Mouse (Mus musculus) stomach, embryonic 15.5 days (tissue): ENCODE measurements at regions not wholly inside any gene's neighbourhood (a gene's known extent, or its start where the extent isn't known, plus 50 kb on each side); places are given as distances from the start of the nearest gene placed in this dataset.

ENCODE experiments used
- ATAC-seq: fragments of 200-750 bp; cut with Nextera tagmentation; 2 replicates; pipeline ENCODE4 v1.8.0; 2017; ENCODE audit warnings: low read depth, moderate number of reproducible peaks, moderate TSS enrichment; ENCODE audit not compliant: insufficient read depth, low FRiP score
- H3K27ac ChIP-seq: fragments of 300-500 bp; sonication (generic); 2 replicates; pipeline ENCODE4 v1.5.1; 2015; ENCODE audit warnings: mild to moderate bottlenecking, inconsistent platforms
- H3K27me3 ChIP-seq: fragments of 300-500 bp; sonication (generic); replicated peaks from 2 replicates; pipeline ENCODE4 v1.6.1; 2015; ENCODE audit warnings: inconsistent platforms
- H3K36me3 ChIP-seq: fragments of 300-500 bp; sonication (generic); 2 replicates; pipeline ENCODE4 v1.6.1; 2015; ENCODE audit warnings: inconsistent platforms
- H3K4me1 ChIP-seq: fragments of 300-500 bp; sonication (generic); 2 replicates; pipeline ENCODE4 v1.6.1; 2015; ENCODE audit warnings: inconsistent platforms
- H3K4me2 ChIP-seq: fragments of 300-500 bp; sonication (generic); 2 replicates; pipeline ENCODE4 v1.6.1; 2015; ENCODE audit warnings: mild to moderate bottlenecking, inconsistent platforms
- H3K4me3 ChIP-seq: fragments of 300-500 bp; sonication (generic); replicated peaks from 2 replicates; pipeline ENCODE4 v1.5.1; 2015; ENCODE audit warnings: inconsistent platforms
- H3K9ac ChIP-seq: fragments of 300-500 bp; sonication (generic); 2 replicates; pipeline ENCODE4 v1.6.1; 2015; ENCODE audit warnings: inconsistent platforms
- H3K9me3 ChIP-seq: fragments of 300-500 bp; sonication (generic); 2 replicates; pipeline ENCODE4 v1.6.1; 2016; ENCODE audit warnings: inconsistent platforms
- WGBS: fragments of 180-500 bp; shearing (Covaris S2); methylation state at CpG from one replicate; pipeline ENCODE4 v1.1.7; 2015; 5-methylcytosine and 5-hydroxymethylcytosine counted together

GRCm38 (mm10) chr15:92840035-92840434 lies 434.9 kb downstream of the Gxylt1 start:
- Histone ChIP-seq H3K27ac (no peak overlapping the region), H3K4me1 (no peaks in the 10 kb centered on the region), H3K9me3 (no peaks in the 10 kb centered on the region), H3K9ac (no peak overlapping the region), H3K4me3 (no peak overlapping the region), H3K36me3 (no peaks in the 10 kb centered on the region), H3K27me3 (no peaks in the 10 kb centered on the region), H3K4me2 (no peak overlapping the region)
- no peak for ATAC-seq
- 81% methylated on average over 4 of the region's 5 CpGs for WGBS

- Histone ChIP-seq H3K4me1 (no peaks in the 10 kb centered on the region), H3K4me2 (no peak overlapping the region), H3K9ac (no peak overlapping the region), H3K9me3 (no peaks in the 10 kb centered on the region), H3K27ac (no peak overlapping the region), H3K27me3 (no peaks in the 10 kb centered on the region), H3K36me3 (no peaks in the 10 kb centered on the region), H3K4me3 (no peak overlapping the region)
- ATAC-seq, result no peak
- WGBS, result 64% methylated on average over 4 of the region's 4 CpGs
Measured at GRCm38 (mm10) chr15:92839611-92840010, 435.4 kb downstream of the Gxylt1 start.

DNA sequence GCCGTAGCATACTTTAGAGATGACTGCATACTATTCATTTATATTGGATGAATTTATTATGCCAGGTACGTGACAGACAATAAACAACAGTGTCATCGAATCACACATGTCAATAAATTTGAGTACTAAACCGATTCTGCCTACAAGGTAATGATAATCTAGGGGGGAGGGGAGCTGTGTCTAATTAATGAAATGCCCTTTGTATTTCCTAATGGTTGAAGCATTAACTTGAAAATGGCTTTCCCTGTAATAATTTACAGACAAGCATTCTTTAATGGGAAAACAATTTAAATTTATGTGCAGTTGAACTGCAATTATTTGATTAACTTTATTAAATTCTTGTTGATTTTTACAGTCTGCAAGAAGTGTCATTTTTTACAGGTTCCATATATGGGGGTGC lies 429.5 kb downstream of the Pdzrn4 start:
- Histone ChIP-seq H3K4me3 (no peak overlapping the region), H3K4me2 (no peak overlapping the region), H3K4me1 (no peaks in the 10 kb centered on the region), H3K36me3 (no peaks in the 10 kb centered on the region), H3K27me3 (no peaks in the 10 kb centered on the region), H3K9ac (no peak overlapping the region), H3K9me3 (no peaks in the 10 kb centered on the region), H3K27ac (no peak overlapping the region)
- ATAC-seq, result no peak
- 66% methylated on average over 4 of the region's 4 CpGs for WGBS
